Mouse (Mus musculus) liver, postnatal 0 days (tissue): ENCODE data around the gene Tmed5. TPM values are rescaled to one million over a fixed set of nuclear protein-coding genes. Genes with fewer than 3 reads are reported as not detected.
"Not testable (repeated sequence)": the region's sequence is repeated elsewhere in the genome, so short reads cannot be mapped to it uniquely, and the experiment has no call there.

Experiments used
- ATAC-seq: fragments of 200-750 bp; cut with Nextera tagmentation; 2 replicates; pipeline ENCODE4 v1.8.0; 2017; ENCODE audit warnings: mild to moderate bottlenecking, moderate library complexity
- DNase-seq: peaks from one replicate; pipeline ENCODE4 v3.0.0-alpha.2; 2016
- H3K27ac ChIP-seq: fragments of 300-500 bp; sonication (generic); 2 replicates; pipeline ENCODE4 v1.5.1; 2014; ENCODE audit warnings: antibody characterized with exemption, moderate library complexity, mild to moderate bottlenecking, low read depth
- H3K27me3 ChIP-seq: fragments of 300-500 bp; sonication (generic); 2 replicates; pipeline ENCODE4 v1.6.1; 2014; ENCODE audit warnings: low read length, control low read depth, mixed read lengths; ENCODE audit not compliant: insufficient read depth
- H3K36me3 ChIP-seq: fragments of 300-500 bp; sonication (generic); replicated peaks from 2 replicates; pipeline ENCODE4 v1.6.1; 2014; ENCODE audit warnings: mild to moderate bottlenecking, control low read depth, low read length, moderate library complexity, mixed read lengths; ENCODE audit not compliant: insufficient read depth
- H3K4me1 ChIP-seq: fragments of 300-500 bp; sonication (generic); 2 replicates; pipeline ENCODE4 v1.6.1; 2014; ENCODE audit warnings: antibody characterized with exemption, mild to moderate bottlenecking, control low read depth; ENCODE audit not compliant: insufficient read depth
- H3K4me2 ChIP-seq: fragments of 300-500 bp; sonication (generic); 2 replicates; pipeline ENCODE4 v1.6.1; 2014; ENCODE audit warnings: low read depth, mild to moderate bottlenecking, low read length, moderate library complexity, mixed read lengths
- H3K4me3 ChIP-seq: fragments of 300-500 bp; sonication (generic); 2 replicates; pipeline ENCODE4 v1.5.1; 2014; ENCODE audit warnings: low read depth, low read length
- H3K9ac ChIP-seq: fragments of 300-500 bp; sonication (generic); replicated peaks from 2 replicates; pipeline ENCODE4 v1.6.1; 2014; ENCODE audit warnings: mild to moderate bottlenecking, moderate library complexity
- H3K9me3 ChIP-seq: fragments of 300-500 bp; sonication (generic); 2 replicates; pipeline ENCODE4 v1.6.1; 2016; ENCODE audit warnings: mild to moderate bottlenecking, control low read depth, low read length, mixed read lengths
- CTCF ChIP-seq: sonication (generic); IDR thresholded peaks from 2 replicates; pipeline ENCODE4 v1.5.1; 2016; ENCODE audit warnings: antibody characterized with exemption, low read depth
- EP300 ChIP-seq: IDR thresholded peaks from 2 replicates; pipeline ENCODE4 v1.6.1; 2016; ENCODE audit warnings: antibody characterized with exemption, low read depth, mild to moderate bottlenecking
- WGBS: fragments of 180-500 bp; shearing (Covaris S2); extraction: QIAGEN DNeasy Blood & Tissue Kit; methylation state at CpG from one replicate; pipeline ENCODE4 v1.1.7; 2014; ENCODE audit not compliant: insufficient replicate concordance; 5-methylcytosine and 5-hydroxymethylcytosine counted together
- polyA plus RNA-seq: library from polyadenylated mRNA; unstranded; fragments of >200 nt; fragmentation: Nextera tagmentation; extraction: Ambion mirVana; gene quantifications from 2 replicates; pipeline ENCODE4 v1.2.1, GENCODE M21; 2015

Tmed5 gene
- polyA plus RNA-seq, 1 experiment from 2014 or later = 58.2 TPM

- no peak overlapping the region for H3K9ac ChIP-seq
- no peak overlapping the region for H3K27ac ChIP-seq
- no peaks in the 10 kb centered on the region for H3K27me3 ChIP-seq
- H3K9me3 ChIP-seq = no peaks in the 10 kb centered on the region
- no peak for ATAC-seq
- H3K4me3 ChIP-seq = no peak overlapping the region
- H3K36me3 ChIP-seq = 0 out of 2 replicates have a peak, but pooled peaks cover 4% of the 10 kb centered on the region
- TF ChIP-seq EP300 (no peak), CTCF (no peak)
- no peak for DNase-seq
- WGBS = 85% methylated on average over 4 of the region's 4 CpGs
- no peak overlapping the region for H3K4me2 ChIP-seq
- H3K4me1 ChIP-seq = no peaks in the 10 kb centered on the region
Observed at GRCm38 (mm10) chr5:108117693-108118092, 14.7 kb downstream of the Tmed5 start.

- H3K27me3 ChIP-seq = no peaks in the 10 kb centered on the region
- H3K36me3 ChIP-seq = peaks cover 17% of the 10 kb centered on the region
- H3K9me3 ChIP-seq = no peaks in the 10 kb centered on the region
- no peak for ATAC-seq
- 0 out of 2 replicates have a peak overlapping the region, but pooled peaks have one; percentile 36 for H3K27ac ChIP-seq
- DNase-seq = no peak
- TF ChIP-seq EP300 = no peak
- TF ChIP-seq CTCF = no peak
- no peak overlapping the region for H3K4me3 ChIP-seq
- no peaks in the 10 kb centered on the region for H3K4me1 ChIP-seq
- 71% methylated on average over 7 of the region's 7 CpGs for whole genome bisulfite sequencing
- H3K9ac ChIP-seq = no peak overlapping the region
- H3K4me2 ChIP-seq = peak overlapping the region; percentile 42; the same call in 1 of the 2 replicates
Observed at GRCm38 (mm10) chr5:108109346-108109745, 23.1 kb downstream of the Tmed5 start.

- no peak for DNase-seq
- no peaks in the 10 kb centered on the region for H3K27me3 ChIP-seq
- H3K27ac ChIP-seq = no peak overlapping the region
- WGBS = 81% methylated on average over 5 of the region's 5 CpGs
- no peak overlapping the region for H3K9ac ChIP-seq
- H3K4me3 ChIP-seq = no peak overlapping the region
- H3K4me2 ChIP-seq = no peak overlapping the region
- no peaks in the 10 kb centered on the region for H3K9me3 ChIP-seq
- no peaks in the 10 kb centered on the region for H3K4me1 ChIP-seq
- no peak for ATAC-seq
- peaks cover 42% of the 10 kb centered on the region for H3K36me3 ChIP-seq
- TF ChIP-seq EP300 = no peak
Observed at GRCm38 (mm10) chr5:108104306-108104705, 28.1 kb downstream of the Tmed5 start.

GRCm38 (mm10) chr5:108100196-108100595 lies 32.2 kb downstream of the Tmed5 start:
- Histone ChIP-seq H3K36me3 (peaks cover 41% of the 10 kb centered on the region), H3K4me1 (no peaks in the 10 kb centered on the region), H3K9ac (no peak overlapping the region), H3K27ac (no peak overlapping the region), H3K4me2 (no peak overlapping the region), H3K4me3 (no peak overlapping the region), H3K27me3 (no peaks in the 10 kb centered on the region), H3K9me3 (no peaks in the 10 kb centered on the region)
- TF ChIP-seq EP300 = no peak
- no peak for TF ChIP-seq CTCF
- no peak for ATAC-seq
- DNase-seq = no peak

GRCm38 (mm10) chr5:108097676-108098075 lies 34.7 kb downstream of the Tmed5 start:
- TF ChIP-seq CTCF (no peak), EP300 (no peak)
- H3K4me3 ChIP-seq = no peak overlapping the region
- peaks cover 34% of the 10 kb centered on the region for H3K36me3 ChIP-seq
- no peaks in the 10 kb centered on the region for H3K27me3 ChIP-seq
- H3K27ac ChIP-seq = no peak overlapping the region
- DNase-seq (no peak), ATAC-seq (no peak)
- WGBS = 89% methylated on average over 3 of the region's 3 CpGs
- no peaks in the 10 kb centered on the region for H3K9me3 ChIP-seq
- H3K4me2 ChIP-seq = no peak overlapping the region
- no peaks in the 10 kb centered on the region for H3K4me1 ChIP-seq
- H3K9ac ChIP-seq = no peak overlapping the region

- not testable (repeated sequence) for H3K27me3 ChIP-seq, ATAC-seq, H3K4me1 ChIP-seq, H3K27ac ChIP-seq, H3K4me3 ChIP-seq, H3K9ac ChIP-seq, DNase-seq, H3K9me3 ChIP-seq, H3K4me2 ChIP-seq
- WGBS = 91% methylated on average over 8 of the region's 8 CpGs
- peaks cover 38% of the 10 kb centered on the region for H3K36me3 ChIP-seq
Observed at GRCm38 (mm10) chr5:108092731-108093130, 39.7 kb downstream of the Tmed5 start.

GRCm38 (mm10) chr5:108085440-108085839 lies 47.0 kb downstream of the Tmed5 start:
- TF ChIP-seq EP300 = no peak
- TF ChIP-seq CTCF = peak; percentile 33

More at GRCm38 (mm10) chr5:108085440-108085839, 47.0 kb downstream of the Tmed5 start:
- Histone ChIP-seq H3K9ac (no peak overlapping the region), H3K27ac (no peak overlapping the region), H3K27me3 (no peaks in the 10 kb centered on the region), H3K36me3 (peaks cover 40% of the 10 kb centered on the region), H3K4me2 (no peak overlapping the region), H3K4me1 (no peaks in the 10 kb centered on the region), H3K9me3 (no peaks in the 10 kb centered on the region), H3K4me3 (no peak overlapping the region)
- DNase-seq (no peak), ATAC-seq (no peak)
- 78% methylated on average over 2 of the region's 2 CpGs for WGBS
